ENCODE assay signal across 9 mouse cellular contexts in the genomic region with DNA sequence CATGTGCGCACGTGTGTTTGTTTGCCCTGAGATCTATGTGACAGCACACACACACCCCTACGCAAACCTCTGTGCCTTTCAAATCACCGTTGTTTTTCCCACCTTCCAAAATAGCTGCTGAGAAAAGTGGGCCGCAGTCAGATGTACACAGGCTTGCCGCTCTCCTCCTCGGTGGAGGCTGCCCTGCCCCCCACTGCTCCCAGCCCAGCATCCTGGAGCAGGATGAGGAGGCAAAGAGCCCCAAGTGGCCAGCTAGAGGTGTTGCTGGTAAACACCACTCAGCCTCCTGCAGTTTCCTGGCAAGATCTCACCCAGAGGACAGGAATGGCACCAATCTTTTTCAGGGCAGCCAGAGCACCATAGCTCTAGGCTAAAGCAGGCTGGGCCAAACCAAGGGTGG. TPM values are rescaled to one million over a fixed set of nuclear protein-coding genes. Genes with fewer than 3 reads are reported as not detected.
DNase-seq lines count a peak whose midpoint lies in the region; ATAC-seq and TF ChIP-seq lines count a peak whose summit lies in the region.
"Had no signal": no experiment of that assay in that cellular context is flagged by ENCODE, and none has a peak within 500 bp of the region (broad histone marks: within the 10 kb centered on the region; RNA-seq: fewer than 3 reads in every experiment).

No protein-coding gene starts in this region.

- peak; percentile 2 for DNase-seq in kidney, adult 2 months
- no peak for DNase-seq in kidney, adult 11 months
- DNase-seq in NIH3T3 (ENCODE audit: low read depth) = peak; percentile 34
- peak; percentile 75 to 82 for DNase-seq in cerebellum, postnatal 36 days
- peak; percentile 49 for DNase-seq in midbrain, embryonic 10.5 days (ENCODE audit: low spot score)
- peak; percentile 41 for DNase-seq in stomach, postnatal 0 days (ENCODE audit: low spot score)
- DNase-seq in B cell, adult 2 months = no peak

- H3K4me2 ChIP-seq in heart, embryonic 16.5 days (ENCODE audit: low read depth, low read length) = no peak overlapping the region
- no peak overlapping the region for H3K4me2 ChIP-seq in stomach, postnatal 0 days (replicated peaks; ENCODE audit: low read depth)

- TF ChIP-seq CTCF in kidney, adult 2 months (conservative IDR thresholded peaks at IDR 0.05; ENCODE audit: insufficient read depth, insufficient read length, low read depth, low read length) = no peak; the same call in 1 of the 2 replicates
- TF ChIP-seq CTCF in stomach, postnatal 0 days (IDR thresholded peaks at IDR 0.05; ENCODE audit: low read depth) = peak; percentile 59

- H3K4me3 ChIP-seq in kidney, adult 2 months (ENCODE audit: insufficient read depth, low read depth, low read length) = no peak overlapping the region
- no peak overlapping the region for H3K4me3 ChIP-seq in heart, embryonic 16.5 days (ENCODE audit: low read length)
- no peak overlapping the region for H3K4me3 ChIP-seq in midbrain, embryonic 10.5 days
- no peak overlapping the region for H3K4me3 ChIP-seq in stomach, postnatal 0 days (ENCODE audit: low read depth, low read length)
- H3K4me3 ChIP-seq: megakaryocyte, embryonic 14.5 days had no signal

- H3K27ac ChIP-seq in kidney, adult 2 months (ENCODE audit: insufficient read depth, low read depth, low read length) = no peak overlapping the region
- no peak overlapping the region for H3K27ac ChIP-seq in heart, embryonic 16.5 days (ENCODE audit: low read length)
- H3K27ac ChIP-seq in midbrain, embryonic 10.5 days (replicated peaks) = peak overlapping the region; percentile 39; the same call in 1 of the 2 replicates
- H3K27ac ChIP-seq in stomach, postnatal 0 days (replicated peaks) = no peak overlapping the region

- no peak for TF ChIP-seq EP300 in stomach, postnatal 0 days (optimal IDR thresholded peaks at IDR 0.05)

- WGBS in kidney, adult 2 months = 21% methylated on average over 7 of the region's 7 CpGs
- WGBS in heart, embryonic 16.5 days = 25% methylated on average over 7 of the region's 7 CpGs
- WGBS in midbrain, embryonic 10.5 days = 36% methylated on average over 7 of the region's 7 CpGs
- 32% methylated on average over 7 of the region's 7 CpGs for WGBS in stomach, postnatal 0 days

- no peaks in the 10 kb centered on the region for H3K9me3 ChIP-seq in heart, embryonic 16.5 days (replicated peaks; ENCODE audit: control insufficient read depth, low read length)
- no peaks in the 10 kb centered on the region for H3K9me3 ChIP-seq in midbrain, embryonic 10.5 days (replicated peaks)
- H3K9me3 ChIP-seq in stomach, postnatal 0 days (ENCODE audit: control insufficient read depth, low read length) = no peaks in the 10 kb centered on the region
- H3K9me3 ChIP-seq: megakaryocyte, embryonic 14.5 days had no signal

- peak; percentile 58; the same call in 1 of the 2 replicates for ATAC-seq in heart, embryonic 16.5 days (replicated peaks; ENCODE audit: extremely low read depth, insufficient read depth, low FRiP score)
- ATAC-seq in stomach, postnatal 0 days (ENCODE audit: low FRiP score, low TSS enrichment) = peak; percentile 43; the same call in 1 of the 2 replicates

- no peaks in the 10 kb centered on the region for H3K36me3 ChIP-seq in kidney, adult 2 months (ENCODE audit: control insufficient read depth, insufficient read depth, low read length)
- no peaks in the 10 kb centered on the region for H3K36me3 ChIP-seq in heart, embryonic 16.5 days (ENCODE audit: control insufficient read depth, insufficient read depth)
- H3K36me3 ChIP-seq in midbrain, embryonic 10.5 days = peaks cover 24% of the 10 kb centered on the region
- H3K36me3 ChIP-seq in stomach, postnatal 0 days (ENCODE audit: control insufficient read depth, insufficient read depth, low read length) = no peaks in the 10 kb centered on the region

- no peak for TF ChIP-seq POLR2A in kidney, adult 2 months (IDR thresholded peaks at IDR 0.05; ENCODE audit: low read depth, low read length)

- H3K4me1 ChIP-seq in kidney, adult 2 months (ENCODE audit: control insufficient read depth, insufficient read depth, low read length) = no peaks in the 10 kb centered on the region
- H3K4me1 ChIP-seq in heart, embryonic 16.5 days (ENCODE audit: control insufficient read depth, insufficient read depth, low read length) = peaks cover 3% of the 10 kb centered on the region; the same call in 1 of the 2 replicates
- H3K4me1 ChIP-seq in midbrain, embryonic 10.5 days = peaks cover 10% of the 10 kb centered on the region
- no peaks in the 10 kb centered on the region for H3K4me1 ChIP-seq in stomach, postnatal 0 days (replicated peaks; ENCODE audit: control insufficient read depth, insufficient read depth)
- H3K4me1 ChIP-seq: megakaryocyte, embryonic 14.5 days had no signal

- no peak overlapping the region for H3K9ac ChIP-seq in heart, embryonic 16.5 days (ENCODE audit: low read length)
- no peak overlapping the region for H3K9ac ChIP-seq in stomach, postnatal 0 days (ENCODE audit: low read length)

- no peaks in the 10 kb centered on the region for H3K27me3 ChIP-seq in kidney, adult 2 months (replicated peaks; ENCODE audit: control insufficient read depth, insufficient read depth, low read length)
- no peaks in the 10 kb centered on the region for H3K27me3 ChIP-seq in heart, embryonic 16.5 days (ENCODE audit: control insufficient read depth, insufficient read depth, low read length)
- H3K27me3 ChIP-seq in midbrain, embryonic 10.5 days (ENCODE audit: low read depth, poor library complexity, severe bottlenecking) = no peaks in the 10 kb centered on the region; the same call in 1 of the 2 replicates
- no peaks in the 10 kb centered on the region for H3K27me3 ChIP-seq in stomach, postnatal 0 days (ENCODE audit: control insufficient read depth, insufficient read depth, low read length)

RNA-seq across cellular contexts. Expression of gene Lrrn2, which starts 54.8 kb away (rescaled TPM):
- 0.36 and 0.57 TPM in 2 replicates for polyA plus RNA-seq in kidney, adult 2 months (2012; rRNA removed)
- polyA plus RNA-seq in heart, embryonic 16.5 days (2015; fragmentation: Nextera tagmentation; extraction: Ambion mirVana) = 8.4 and 9.3 TPM in 2 replicates
- polyA plus RNA-seq in midbrain, embryonic 10.5 days (2016; fragmentation: Nextera tagmentation; extraction: Ambion mirVana) = 7.6 and 10.2 TPM in 2 replicates
- 1.7 and 2.1 TPM in 2 replicates for polyA plus RNA-seq in stomach, postnatal 0 days (2015; fragmentation: Nextera tagmentation; extraction: Ambion mirVana)

Comparison
In these comparisons a context has a peak if more than half of its experiments do, and no peak if none do; other contexts are left out.
1. DNase-seq: peak in kidney, adult 2 months (single experiment), NIH3T3 (single experiment), cerebellum, postnatal 36 days (2 of 2), midbrain, embryonic 10.5 days (single experiment) and stomach, postnatal 0 days (single experiment); none in kidney, adult 11 months (single experiment) and B cell, adult 2 months (0 of 2).